Mouse (Mus musculus) hindbrain, postnatal 0 days (tissue): Measurements from ENCODE around the gene Gm28044. TPM values are rescaled to one million over a fixed set of nuclear protein-coding genes. Genes with fewer than 3 reads are reported as not detected.
"Not testable (repeated sequence)": the region's sequence is repeated elsewhere in the genome, so short reads cannot be mapped to it uniquely, and the experiment has no call there.

ENCODE experiments used
- ATAC-seq: fragments of 200-750 bp; cut with Nextera tagmentation; 2 replicates; pipeline ENCODE4 v1.8.0; 2017; ENCODE audit warnings: mild to moderate bottlenecking, moderate TSS enrichment, moderate library complexity
- DNase-seq: peaks from one replicate; pipeline ENCODE4 v3.0.0-alpha.2; 2015; ENCODE audit warnings: low spot score
- H3K27ac ChIP-seq: fragments of 300-500 bp; sonication (generic); 2 replicates; pipeline ENCODE4 v1.5.1; 2014; ENCODE audit warnings: mild to moderate bottlenecking
- H3K27me3 ChIP-seq: fragments of 300-500 bp; sonication (generic); 2 replicates; pipeline ENCODE4 v1.6.1; 2014; ENCODE audit warnings: low read length, mixed read lengths; ENCODE audit not compliant: insufficient read depth
- H3K36me3 ChIP-seq: fragments of 300-500 bp; sonication (generic); 2 replicates; pipeline ENCODE4 v1.6.1; 2014; ENCODE audit warnings: low read length, mixed read lengths; ENCODE audit not compliant: insufficient read depth
- H3K4me1 ChIP-seq: fragments of 300-500 bp; sonication (generic); 2 replicates; pipeline ENCODE4 v1.6.1; 2014; ENCODE audit warnings: antibody characterized with exemption, low read length, mixed read lengths; ENCODE audit not compliant: insufficient read depth
- H3K4me2 ChIP-seq: fragments of 300-500 bp; sonication (generic); 2 replicates; pipeline ENCODE4 v1.6.1; 2014; ENCODE audit warnings: low read depth, mild to moderate bottlenecking, low read length, moderate library complexity, mixed read lengths
- H3K4me3 ChIP-seq: fragments of 300-500 bp; sonication (generic); 2 replicates; pipeline ENCODE4 v1.5.1; 2014; ENCODE audit warnings: low read length
- H3K9ac ChIP-seq: fragments of 300-500 bp; sonication (generic); replicated peaks from 2 replicates; pipeline ENCODE4 v1.6.1; 2014; ENCODE audit warnings: mild to moderate bottlenecking, low read length, moderate library complexity, mixed read lengths
- H3K9me3 ChIP-seq: fragments of 300-500 bp; sonication (generic); 2 replicates; pipeline ENCODE4 v1.6.1; 2016; ENCODE audit warnings: low read length, mixed read lengths
- CTCF ChIP-seq: IDR thresholded peaks from 2 replicates; pipeline ENCODE4 v1.5.1; 2016; ENCODE audit warnings: antibody characterized with exemption, control low read depth, low read depth
- WGBS: fragments of 180-500 bp; shearing (Covaris S2); extraction: QIAGEN DNeasy Blood & Tissue Kit; methylation state at CpG from one replicate; pipeline ENCODE4 v1.1.7; 2014; 5-methylcytosine and 5-hydroxymethylcytosine counted together
- polyA plus RNA-seq: library from polyadenylated mRNA; unstranded; fragments of >200 nt; fragmentation: Nextera tagmentation; extraction: Ambion mirVana; gene quantifications from 2 replicates; pipeline ENCODE4 v1.2.1, GENCODE M21; 2015
- total RNA-seq: library from RNA; depleted of rRNA; stranded (reverse); fragments of >200 nt; gene quantifications from 2 replicates; pipeline ENCODE4 v1.2.3, GENCODE M21; 2014; rRNA removed

Gene Gm28044
- not detected in 2 replicates for total RNA-seq
- polyA plus RNA-seq, result 0.51 TPM in 1 of 2 replicates, not detected in the other

DNA sequence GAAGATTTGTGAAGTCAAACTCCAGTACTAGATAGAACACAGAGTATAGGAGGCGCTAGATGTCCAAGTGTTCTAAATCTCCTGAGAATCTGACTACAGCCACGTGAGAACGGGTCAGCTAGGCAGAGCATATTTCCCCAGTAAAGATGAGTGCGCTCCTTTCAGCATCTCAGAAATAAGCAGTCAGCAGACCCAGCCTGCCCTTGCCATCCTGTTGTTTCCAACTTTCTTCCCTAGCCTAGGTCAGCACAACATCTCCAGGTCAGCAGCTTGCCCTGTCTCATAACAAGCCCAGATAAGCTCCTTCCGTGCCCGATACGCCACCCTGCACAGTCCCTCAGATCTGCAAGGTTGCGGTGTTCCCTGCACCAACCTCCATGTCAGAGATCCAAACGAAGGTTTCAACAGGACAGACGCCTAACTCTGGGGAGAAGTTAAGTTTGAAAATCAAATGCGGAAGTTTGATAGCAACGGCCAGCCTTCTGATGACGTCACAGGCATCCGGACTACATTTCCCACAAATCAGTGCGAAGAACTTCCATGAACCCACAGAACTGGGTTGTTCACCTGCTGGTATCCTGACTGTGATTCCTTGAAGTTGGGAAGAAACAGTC lies at the start of gene Gm28044, which contains the start of gene Zfp953:
Gene Gm28044, minus strand, starts transcription at position 406 of the 614 bp plus-strand sequence.
Gene Zfp953, minus strand, starts transcription at position 475 of the 614 bp plus-strand sequence.
- peak within 1 kb of the TSS; percentile 81 for H3K4me2 ChIP-seq
- ATAC-seq (peak; percentile 95), DNase-seq (peak; percentile 95)
- H3K36me3 ChIP-seq, result no peaks in the 10 kb centered on the region
- H3K27ac ChIP-seq, result peak within 1 kb of the TSS; percentile 67; the same call in 1 of the 2 replicates
- H3K4me3 ChIP-seq, result peak within 1 kb of the TSS; percentile 73
- H3K4me1 ChIP-seq, result no peaks in the 10 kb centered on the region
- H3K9ac ChIP-seq, result peak within 1 kb of the TSS; percentile 52
- TF ChIP-seq CTCF, result peak; percentile 38
- no peaks in the 10 kb centered on the region for H3K9me3 ChIP-seq
- H3K27me3 ChIP-seq, result no peaks in the 10 kb centered on the region
- 0% methylated on average over 15 of the region's 15 CpGs for WGBS

DNA sequence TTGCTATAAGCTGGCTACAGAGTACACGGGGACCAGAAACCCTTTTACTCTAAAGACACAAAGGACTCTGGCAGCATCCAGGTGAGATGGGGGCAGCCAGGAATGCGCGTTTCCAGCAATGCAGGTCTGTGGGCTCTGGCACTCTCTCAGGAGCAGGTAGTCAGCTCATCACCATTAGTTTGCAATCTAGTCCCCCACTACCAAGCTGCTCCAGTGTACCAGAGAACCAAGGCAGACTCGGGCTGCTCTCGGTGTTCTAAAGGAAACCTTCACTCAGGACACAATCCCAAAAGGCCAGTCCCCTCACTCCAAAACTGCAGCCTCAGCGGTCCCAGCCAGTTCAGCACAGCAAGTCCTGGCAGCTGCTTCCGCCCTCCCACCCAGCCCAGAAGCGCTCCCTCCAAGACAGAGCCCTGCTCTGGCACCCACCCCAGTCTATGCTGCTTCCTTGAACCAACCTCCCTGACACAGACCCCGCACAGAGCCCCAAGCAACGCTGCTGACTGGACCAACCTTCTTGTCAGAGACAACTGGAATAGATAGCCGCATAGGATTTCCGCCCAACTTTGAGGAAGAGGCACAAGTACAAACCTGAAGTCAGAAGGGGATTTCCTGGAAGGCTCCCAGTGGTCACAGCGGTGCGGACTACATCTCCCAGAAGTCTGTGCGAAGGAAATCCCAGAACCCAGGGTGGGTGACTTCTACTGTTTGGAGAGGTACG lies 39.0 kb upstream of the Gm28044 start, which contains the start of gene Zfp429:
Gene Zfp429, minus strand, starts transcription at position 637 of the 721 bp plus-strand sequence.
- DNase-seq (peak; percentile 82), ATAC-seq (peak; percentile 94)
- not testable (repeated sequence) for H3K9me3 ChIP-seq, H3K9ac ChIP-seq, H3K27ac ChIP-seq, H3K4me1 ChIP-seq, H3K27me3 ChIP-seq, H3K36me3 ChIP-seq
- 5% methylated on average over 13 of the region's 16 CpGs for WGBS
- Histone ChIP-seq H3K4me2 (peak within 1 kb of the TSS; percentile 54), H3K4me3 (peak within 1 kb of the TSS; percentile 53)

DNA sequence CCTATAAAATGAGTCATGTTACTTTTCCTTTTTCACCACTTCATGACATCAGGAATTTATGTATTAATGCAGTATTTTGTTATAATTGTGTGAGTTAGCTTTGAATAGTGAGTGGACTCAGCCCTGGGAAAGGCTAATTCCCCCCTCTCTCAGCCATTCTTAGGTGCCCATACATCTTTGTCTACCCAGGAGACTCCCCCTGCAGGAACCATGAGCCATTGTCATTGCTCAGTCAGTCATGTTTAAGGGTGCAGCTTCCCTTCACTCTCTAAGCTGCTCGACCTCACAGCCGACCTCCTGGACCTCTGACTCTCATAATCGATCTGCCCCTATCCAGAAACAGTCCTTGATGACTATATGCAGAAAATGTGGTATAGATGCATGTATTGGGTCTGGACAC lies 15.9 kb upstream of the Gm28044 start:
- DNase-seq, H3K4me2 ChIP-seq, H3K27me3 ChIP-seq, ATAC-seq, H3K4me1 ChIP-seq, H3K36me3 ChIP-seq, H3K9ac ChIP-seq, H3K9me3 ChIP-seq, H3K27ac ChIP-seq, H3K4me3 ChIP-seq: not testable (repeated sequence)
- 54% methylated on average over 3 of the region's 3 CpGs for WGBS

DNA sequence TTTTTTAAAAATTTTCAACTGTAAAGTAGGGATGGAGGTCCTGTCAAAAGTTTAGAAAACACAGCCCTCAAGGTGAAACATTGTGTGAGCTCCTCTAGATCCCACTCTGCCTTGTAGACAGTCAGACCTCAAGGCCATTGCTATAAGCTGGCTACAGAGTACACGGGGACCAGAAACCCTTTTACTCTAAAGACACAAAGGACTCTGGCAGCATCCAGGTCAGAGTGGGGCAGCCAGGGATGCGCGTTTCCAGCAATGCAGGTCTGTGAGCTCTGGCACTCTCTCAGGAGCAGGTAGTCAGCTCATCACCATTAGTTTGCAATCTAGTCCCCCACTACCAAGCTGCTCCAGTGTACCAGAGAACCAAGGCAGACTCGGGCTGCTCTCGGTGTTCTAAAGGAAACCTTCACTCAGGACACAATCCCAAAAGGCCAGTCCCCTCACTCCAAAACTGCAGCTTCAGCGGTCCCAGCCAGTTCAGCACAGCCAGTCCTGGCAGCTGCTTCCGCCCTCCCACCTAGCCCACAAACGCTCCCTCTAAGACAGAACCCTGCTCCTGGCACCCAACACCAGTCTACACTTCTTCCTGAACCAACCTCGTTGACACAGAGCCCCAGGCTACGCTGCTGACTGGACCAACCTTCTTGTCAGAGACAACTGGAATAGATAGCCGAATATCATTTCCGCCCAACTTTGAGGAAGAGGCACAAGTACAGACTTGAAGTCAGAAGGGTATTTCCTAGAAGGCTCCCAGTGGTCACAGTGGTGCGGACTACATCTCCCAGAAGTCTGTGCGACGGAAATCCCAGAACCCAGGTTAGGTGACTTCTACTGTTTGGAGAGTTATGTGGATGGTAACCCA lies 14.9 kb upstream of the Gm28044 start, which contains the start of the genes Gm28041 and Zfp456:
Gene Gm28041, minus strand, starts transcription at position 684 of the 862 bp plus-strand sequence.
Gene Zfp456, minus strand, starts transcription at position 761 of the 862 bp plus-strand sequence.
- H3K9me3 ChIP-seq, H3K36me3 ChIP-seq, H3K9ac ChIP-seq, H3K27me3 ChIP-seq, H3K27ac ChIP-seq, H3K4me1 ChIP-seq: not testable (repeated sequence)
- 18% methylated on average over 13 of the region's 15 CpGs for WGBS
- Histone ChIP-seq H3K4me2 (peak within 1 kb of the TSS; percentile 56), H3K4me3 (peak within 1 kb of the TSS; percentile 36)
- ATAC-seq (peak; percentile 84), DNase-seq (peak; percentile 66)

DNA sequence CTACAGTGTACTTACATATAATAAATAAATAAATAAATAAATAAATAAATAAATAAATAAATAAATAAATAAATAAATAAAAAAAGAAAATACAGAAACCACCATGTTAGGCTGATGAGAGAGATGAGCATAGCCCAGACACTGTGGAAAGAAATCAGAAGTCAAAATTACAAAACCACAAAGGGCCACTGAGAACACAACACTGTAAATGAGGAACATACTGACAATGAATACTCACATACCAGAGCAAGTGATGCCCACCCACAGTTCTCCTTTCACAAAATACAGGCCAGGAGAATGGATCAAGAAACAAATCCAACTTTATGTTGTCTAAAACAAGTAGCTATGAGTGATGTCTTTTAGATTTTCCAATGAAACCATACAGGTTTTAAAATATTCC lies 8.5 kb downstream of the Gm28044 start:
- Histone ChIP-seq H3K9ac (no peak overlapping the region), H3K4me1 (no peaks in the 10 kb centered on the region), H3K4me2 (no peak overlapping the region), H3K4me3 (no peak overlapping the region), H3K27ac (no peak overlapping the region), H3K36me3 (no peaks in the 10 kb centered on the region), H3K27me3 (no peaks in the 10 kb centered on the region), H3K9me3 (no peaks in the 10 kb centered on the region)
- TF ChIP-seq CTCF, result no peak
- DNase-seq (no peak), ATAC-seq (no peak)

DNA sequence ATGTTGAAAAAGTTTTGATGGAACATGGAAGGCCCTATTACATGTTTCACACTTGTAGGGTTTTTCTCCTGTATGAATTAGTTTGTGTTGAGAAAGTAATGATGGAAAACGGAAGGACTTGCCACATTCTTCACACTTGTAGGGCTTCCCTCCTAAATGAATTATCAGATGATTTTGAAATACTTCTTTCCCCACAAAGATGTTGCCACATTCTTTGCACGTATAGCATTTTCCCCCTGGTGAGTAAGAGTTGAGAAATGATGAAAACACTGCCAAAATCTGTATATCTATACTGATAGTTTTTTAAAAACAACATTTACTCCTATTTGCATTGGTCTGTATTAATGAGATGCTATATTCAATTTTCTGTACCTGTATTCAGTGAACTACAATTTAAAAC lies 16.9 kb downstream of the Gm28044 start:
- ATAC-seq (no peak), DNase-seq (no peak)
- H3K27ac ChIP-seq, result no peak overlapping the region
- 92% methylated on average over 2 of the region's 2 CpGs for WGBS
- no peak overlapping the region for H3K4me3 ChIP-seq
- H3K9me3 ChIP-seq, result no peaks in the 10 kb centered on the region
- H3K9ac ChIP-seq, result no peak overlapping the region
- no peak for TF ChIP-seq CTCF
- H3K36me3 ChIP-seq, result no peaks in the 10 kb centered on the region
- H3K4me2 ChIP-seq, result no peak overlapping the region
- H3K4me1 ChIP-seq, result no peaks in the 10 kb centered on the region
- H3K27me3 ChIP-seq, result no peaks in the 10 kb centered on the region
